Mouse (Mus musculus) embryonic facial prominence, embryonic 14.5 days (tissue): ENCODE measurements around the gene Lamc1. TPM values are rescaled to one million over a fixed set of nuclear protein-coding genes. Genes with fewer than 3 reads are reported as not detected.

Source experiments
- ATAC-seq: fragments of 200-750 bp; cut with Nextera tagmentation; 2 replicates; pipeline ENCODE4 v1.8.0; 2017; ENCODE audit warnings: low read depth, moderate number of reproducible peaks, moderate TSS enrichment
- DNase-seq: peaks from one replicate; pipeline ENCODE4 v3.0.0-alpha.2; 2015; ENCODE audit warnings: low spot score
- H3K27ac ChIP-seq: fragments of 300-500 bp; sonication (generic); replicated peaks from 2 replicates; pipeline ENCODE4 v1.5.1; 2014; ENCODE audit warnings: low read depth, mild to moderate bottlenecking, low read length, moderate library complexity
- H3K27me3 ChIP-seq: fragments of 300-500 bp; sonication (generic); replicated peaks from 2 replicates; pipeline ENCODE4 v1.6.1; 2014; ENCODE audit warnings: low read length; ENCODE audit not compliant: control insufficient read depth, insufficient read depth
- H3K36me3 ChIP-seq: fragments of 300-500 bp; sonication (generic); 2 replicates; pipeline ENCODE4 v1.6.1; 2014; ENCODE audit warnings: low read length, mixed read lengths; ENCODE audit not compliant: control insufficient read depth, insufficient read depth
- H3K4me1 ChIP-seq: fragments of 300-500 bp; sonication (generic); 2 replicates; pipeline ENCODE4 v1.6.1; 2014; ENCODE audit warnings: antibody characterized with exemption, low read length; ENCODE audit not compliant: control insufficient read depth, insufficient read depth
- H3K4me2 ChIP-seq: fragments of 300-500 bp; sonication (generic); 2 replicates; pipeline ENCODE4 v1.6.1; 2014; ENCODE audit warnings: low read depth, mild to moderate bottlenecking, low read length, moderate library complexity, mixed read lengths
- H3K4me3 ChIP-seq: fragments of 300-500 bp; sonication (generic); 2 replicates; pipeline ENCODE4 v1.5.1; 2014; ENCODE audit warnings: low read depth, mild to moderate bottlenecking, low read length
- H3K9ac ChIP-seq: fragments of 300-500 bp; sonication (generic); 2 replicates; pipeline ENCODE4 v1.6.1; 2014; ENCODE audit warnings: low read depth, mild to moderate bottlenecking, low read length, moderate library complexity, mixed read lengths
- H3K9me3 ChIP-seq: fragments of 300-500 bp; sonication (generic); 2 replicates; pipeline ENCODE4 v1.6.1; 2016; ENCODE audit warnings: low read length; ENCODE audit not compliant: control insufficient read depth
- WGBS: fragments of 180-500 bp; shearing (Covaris S2); extraction: QIAGEN DNeasy Blood & Tissue Kit; methylation state at CpG from one replicate; pipeline ENCODE4 v1.1.7; 2014; 5-methylcytosine and 5-hydroxymethylcytosine counted together
- polyA plus RNA-seq: library from polyadenylated mRNA; unstranded; fragments of >200 nt; fragmentation: Nextera tagmentation; extraction: Ambion mirVana; gene quantifications from 2 replicates; pipeline ENCODE4 v1.2.1, GENCODE M21; 2014

Lamc1 gene
- polyA plus RNA-seq, 1 experiment from 2014 or later = 98.5 TPM

DNA sequence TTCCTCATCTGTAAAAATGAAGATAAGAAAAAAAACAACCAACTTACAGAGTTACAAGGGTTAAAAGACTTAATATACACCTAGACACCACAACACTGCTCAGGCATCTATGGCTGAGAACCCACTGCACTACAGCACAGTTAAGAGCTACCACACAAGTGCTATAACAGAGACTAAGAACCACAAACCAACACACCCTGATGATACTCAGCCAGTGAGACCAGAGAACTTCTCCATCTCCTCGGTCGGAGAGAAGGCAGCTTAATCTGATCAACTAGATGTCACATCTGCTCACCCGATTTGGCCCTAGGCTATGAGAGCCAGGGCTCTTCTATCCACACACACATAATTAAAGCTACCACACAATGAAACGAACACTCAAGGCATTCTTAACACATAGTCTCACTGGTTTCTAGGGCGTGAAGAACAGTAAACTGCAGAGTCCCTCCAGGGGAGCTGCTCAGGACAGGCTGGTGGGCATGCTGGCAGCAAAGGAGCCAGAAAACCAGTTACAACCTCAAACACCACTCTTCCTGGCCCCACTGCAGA, 72.8 kb downstream of the Lamc1 start:
- no peaks in the 10 kb centered on the region for H3K9me3 ChIP-seq
- DNase-seq (no peak), ATAC-seq (no peak)
- no peak overlapping the region for H3K27ac ChIP-seq
- WGBS = 52% methylated on average over 5 of the region's 5 CpGs
- no peaks in the 10 kb centered on the region for H3K27me3 ChIP-seq
- peaks cover 11% of the 10 kb centered on the region for H3K4me1 ChIP-seq
- H3K9ac ChIP-seq = no peak overlapping the region
- no peak overlapping the region for H3K4me3 ChIP-seq
- no peak overlapping the region for H3K4me2 ChIP-seq
- peaks cover 32% of the 10 kb centered on the region for H3K36me3 ChIP-seq

DNA sequence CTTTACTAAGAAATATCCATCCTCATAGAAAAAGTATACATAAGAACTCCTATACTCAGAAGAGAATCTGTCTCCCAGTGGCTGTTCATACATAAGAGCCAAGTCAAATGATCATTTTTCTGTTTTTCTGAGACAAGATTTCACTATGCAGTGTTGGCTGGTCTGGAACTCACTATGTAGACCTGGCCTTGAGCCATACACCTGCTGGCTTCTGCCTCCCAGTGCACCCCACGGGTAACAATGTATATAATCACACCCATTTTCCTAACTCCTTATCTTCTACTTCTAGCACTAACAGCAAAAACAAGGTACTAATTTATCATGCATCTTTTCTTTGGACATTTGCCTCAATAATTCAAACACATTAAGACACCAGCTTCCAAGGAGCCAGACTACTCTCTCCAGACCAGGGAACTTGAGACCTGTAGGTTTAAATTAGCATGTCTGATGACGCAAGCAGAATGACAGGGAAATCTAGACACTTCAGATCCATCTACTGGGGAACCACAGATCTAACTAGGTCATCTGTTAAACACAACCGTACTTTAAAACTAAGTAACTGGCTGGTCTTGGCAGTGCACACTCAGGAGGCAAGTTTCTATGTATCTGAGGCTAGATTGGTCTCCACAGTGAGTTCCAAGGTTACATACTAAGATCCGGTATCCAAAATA, 79.9 kb downstream of the Lamc1 start:
- no peaks in the 10 kb centered on the region for H3K27me3 ChIP-seq
- H3K4me3 ChIP-seq = no peak overlapping the region
- H3K9ac ChIP-seq = no peak overlapping the region
- H3K4me1 ChIP-seq = no peaks in the 10 kb centered on the region
- H3K27ac ChIP-seq = no peak overlapping the region
- 71% methylated on average over 4 of the region's 4 CpGs for WGBS
- DNase-seq (no peak), ATAC-seq (no peak)
- peaks cover 61% of the 10 kb centered on the region for H3K36me3 ChIP-seq
- no peak overlapping the region for H3K4me2 ChIP-seq
- peaks cover 7% of the 10 kb centered on the region for H3K9me3 ChIP-seq

DNA sequence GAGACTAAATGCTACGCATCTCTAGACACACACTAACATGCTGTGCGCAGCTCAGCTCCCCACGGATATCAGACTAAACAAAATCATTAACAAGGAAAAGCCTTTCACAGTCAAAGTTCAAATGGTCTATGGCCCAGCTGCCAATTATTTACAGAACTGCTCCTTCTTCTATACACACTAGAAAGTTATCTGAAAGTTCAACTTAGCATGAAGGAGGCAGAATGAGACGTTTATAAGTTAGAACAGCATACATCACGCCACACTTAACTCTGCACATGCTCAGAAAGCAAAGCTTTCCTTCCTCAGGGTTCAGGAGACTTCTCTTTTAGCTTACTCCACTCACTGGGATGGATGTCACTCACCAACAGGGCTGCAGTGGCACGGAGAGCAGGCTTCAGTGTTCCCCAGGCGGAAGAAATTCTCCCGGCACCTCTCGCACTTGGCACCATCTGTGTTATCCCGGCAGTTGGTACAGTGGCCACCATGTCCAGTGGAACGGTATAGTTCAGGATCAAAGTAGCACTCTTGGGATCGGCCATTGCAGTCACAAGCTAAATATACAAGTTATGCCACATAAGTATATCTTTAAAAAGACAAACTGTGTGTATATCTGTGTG, 80.9 kb downstream of the Lamc1 start:
- Histone ChIP-seq H3K4me2 (no peak overlapping the region), H3K27me3 (no peaks in the 10 kb centered on the region), H3K9ac (no peak overlapping the region), H3K4me3 (no peak overlapping the region), H3K4me1 (no peaks in the 10 kb centered on the region), H3K9me3 (peaks cover 7% of the 10 kb centered on the region), H3K36me3 (peaks cover 62% of the 10 kb centered on the region), H3K27ac (no peak overlapping the region)
- DNase-seq (no peak), ATAC-seq (no peak)
- 89% methylated on average over 12 of the region's 12 CpGs for WGBS

DNA sequence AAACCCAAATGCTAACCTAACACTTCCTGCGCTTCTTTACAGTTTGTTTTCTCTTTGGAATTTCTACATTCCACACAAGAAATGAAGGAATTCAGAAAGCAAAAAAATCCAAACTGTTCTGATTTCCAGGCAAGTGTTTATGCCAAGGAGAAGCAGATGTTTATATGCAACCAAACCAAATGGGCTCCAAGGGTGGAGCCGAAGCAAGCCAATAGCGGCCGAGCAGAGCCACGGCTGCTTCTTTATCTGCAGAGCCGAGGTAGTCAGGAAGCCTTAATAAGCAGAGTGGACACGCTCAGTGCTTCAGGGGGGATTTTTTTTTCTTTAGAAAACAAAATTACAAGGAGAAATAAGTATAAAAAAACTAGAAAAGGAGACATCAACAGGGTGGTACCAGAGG, 91.2 kb downstream of the Lamc1 start:
- no peaks in the 10 kb centered on the region for H3K27me3 ChIP-seq

DNA sequence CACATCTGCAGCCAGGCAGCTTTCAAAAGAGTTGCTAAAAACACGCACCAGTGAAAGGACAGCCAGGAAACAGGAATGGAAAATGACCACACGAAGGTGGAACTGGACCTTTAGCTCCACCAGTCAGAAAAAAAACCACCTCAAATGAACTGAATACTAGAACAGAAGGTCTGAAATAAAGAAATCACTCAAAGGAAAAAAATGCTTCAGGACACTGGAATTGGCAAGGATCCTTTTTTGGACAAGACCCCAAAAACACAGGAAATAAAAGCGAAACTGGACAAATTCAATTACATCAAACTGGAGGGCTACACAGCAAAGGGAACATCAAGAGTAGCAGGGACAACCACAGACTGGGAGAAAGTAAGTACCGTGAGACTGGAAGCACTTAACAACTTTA, 97.0 kb downstream of the Lamc1 start:
- H3K36me3 ChIP-seq = peaks cover 63% of the 10 kb centered on the region
- H3K4me1 ChIP-seq = no peaks in the 10 kb centered on the region
- no peak for ATAC-seq
- no peaks in the 10 kb centered on the region for H3K27me3 ChIP-seq
- WGBS = 50% methylated on average over 4 of the region's 4 CpGs
- peak; percentile 53 for DNase-seq
- H3K9ac ChIP-seq = no peak overlapping the region
- H3K4me2 ChIP-seq = no peak overlapping the region
- H3K9me3 ChIP-seq = no peaks in the 10 kb centered on the region
- no peak overlapping the region for H3K4me3 ChIP-seq
- no peak overlapping the region; the same call in 1 of the 2 replicates for H3K27ac ChIP-seq

More for the DNA sequence above, 91.2 kb downstream of the Lamc1 start:
- Histone ChIP-seq H3K4me1 (no peaks in the 10 kb centered on the region), H3K36me3 (peaks cover 83% of the 10 kb centered on the region), H3K9me3 (no peaks in the 10 kb centered on the region), H3K4me3 (no peak overlapping the region), H3K27ac (0 out of 2 replicates have a peak overlapping the region, but pooled peaks have one; percentile 10), H3K4me2 (no peak overlapping the region), H3K9ac (no peak overlapping the region)
- DNase-seq = peak; percentile 45
- no peak for ATAC-seq
- WGBS = 53% methylated on average over 7 of the region's 7 CpGs

DNA sequence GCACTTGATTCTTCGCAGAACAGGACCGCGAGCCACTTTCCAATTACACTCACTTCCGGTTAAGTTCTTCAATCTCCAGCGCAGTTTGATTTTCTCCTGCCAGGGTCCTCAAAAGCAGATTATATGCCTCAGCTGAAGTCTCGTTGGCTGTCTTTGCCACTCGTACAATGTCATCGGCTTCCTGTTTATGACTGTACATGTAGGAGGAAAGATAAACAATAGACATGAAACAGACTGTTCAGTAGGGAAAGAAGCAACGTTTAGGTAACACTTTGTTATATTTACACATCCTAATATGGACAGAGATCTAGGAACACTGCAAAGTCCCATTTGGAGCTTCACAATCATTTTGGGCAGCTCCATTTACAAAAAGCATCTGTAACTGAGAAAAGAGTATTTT, 100.9 kb downstream of the Lamc1 start:
- Histone ChIP-seq H3K36me3 (peaks cover 68% of the 10 kb centered on the region), H3K27me3 (no peaks in the 10 kb centered on the region), H3K4me2 (no peak overlapping the region), H3K4me3 (no peak overlapping the region), H3K9me3 (no peaks in the 10 kb centered on the region), H3K9ac (no peak overlapping the region), H3K4me1 (no peaks in the 10 kb centered on the region), H3K27ac (no peak overlapping the region)
- ATAC-seq (no peak), DNase-seq (no peak)
- WGBS = 89% methylated on average over 9 of the region's 9 CpGs

DNA sequence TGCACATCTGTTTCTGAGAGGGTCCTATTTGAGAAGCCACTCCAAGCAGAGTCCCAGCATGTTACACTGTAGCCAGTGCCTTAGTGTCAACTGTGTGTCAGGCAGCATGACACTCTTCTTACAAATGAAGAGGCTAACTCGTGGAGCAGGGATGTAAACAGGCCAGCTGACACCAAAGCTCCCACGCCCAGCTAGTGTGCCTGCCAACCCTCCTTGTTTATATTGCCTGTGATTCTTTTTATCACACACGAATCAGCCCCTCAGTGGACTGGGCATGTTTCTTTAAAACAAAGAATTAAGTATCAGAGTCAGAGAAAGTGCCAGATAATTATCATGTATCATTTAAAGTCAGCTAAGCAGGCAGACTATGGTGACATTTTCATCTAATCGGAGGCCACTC, 104.7 kb downstream of the Lamc1 start:
- H3K4me3 ChIP-seq = no peak overlapping the region
- no peaks in the 10 kb centered on the region for H3K9me3 ChIP-seq
- H3K27me3 ChIP-seq = no peaks in the 10 kb centered on the region
- no peak for DNase-seq
- H3K4me2 ChIP-seq = no peak overlapping the region
- no peak overlapping the region for H3K27ac ChIP-seq
- H3K36me3 ChIP-seq = peaks cover 87% of the 10 kb centered on the region
- H3K9ac ChIP-seq = no peak overlapping the region
- WGBS = 69% methylated on average over 4 of the region's 4 CpGs
- ATAC-seq = no peak
- H3K4me1 ChIP-seq = no peaks in the 10 kb centered on the region

DNA sequence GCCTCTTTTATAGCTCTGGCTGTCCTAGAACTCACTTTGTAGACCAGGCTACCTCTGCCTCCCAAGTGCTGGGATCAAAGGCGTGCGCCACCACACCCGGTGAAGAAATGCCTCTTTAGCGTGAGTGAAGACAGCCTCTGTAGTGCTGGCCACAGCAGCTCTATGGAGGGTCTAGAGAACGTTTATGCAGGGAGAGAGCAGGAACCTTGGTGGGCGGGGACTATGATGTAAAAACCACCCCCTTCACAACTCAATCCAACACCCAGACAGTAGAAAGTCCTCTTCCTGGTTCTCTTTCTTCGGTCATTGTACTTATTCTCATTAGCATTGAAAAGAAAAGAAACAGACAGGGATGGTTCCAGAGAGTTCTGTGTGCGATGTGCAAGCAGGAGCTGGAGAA, 105.5 kb downstream of the Lamc1 start:
- Histone ChIP-seq H3K36me3 (peaks cover 83% of the 10 kb centered on the region), H3K27ac (no peak overlapping the region), H3K27me3 (no peaks in the 10 kb centered on the region), H3K4me2 (no peak overlapping the region), H3K4me1 (no peaks in the 10 kb centered on the region), H3K9ac (no peak overlapping the region), H3K9me3 (no peaks in the 10 kb centered on the region), H3K4me3 (no peak overlapping the region)
- 82% methylated on average over 8 of the region's 8 CpGs for WGBS
- ATAC-seq (no peak), DNase-seq (no peak)
